Mouse (Mus musculus): ENCODE data around the gene Ripk4. TPM values are rescaled to one million over a fixed set of nuclear protein-coding genes. Genes with fewer than 3 reads are reported as not detected.

Gene Ripk4
- polyA plus RNA-seq, 1 experiment = 24.0 TPM

DNA sequence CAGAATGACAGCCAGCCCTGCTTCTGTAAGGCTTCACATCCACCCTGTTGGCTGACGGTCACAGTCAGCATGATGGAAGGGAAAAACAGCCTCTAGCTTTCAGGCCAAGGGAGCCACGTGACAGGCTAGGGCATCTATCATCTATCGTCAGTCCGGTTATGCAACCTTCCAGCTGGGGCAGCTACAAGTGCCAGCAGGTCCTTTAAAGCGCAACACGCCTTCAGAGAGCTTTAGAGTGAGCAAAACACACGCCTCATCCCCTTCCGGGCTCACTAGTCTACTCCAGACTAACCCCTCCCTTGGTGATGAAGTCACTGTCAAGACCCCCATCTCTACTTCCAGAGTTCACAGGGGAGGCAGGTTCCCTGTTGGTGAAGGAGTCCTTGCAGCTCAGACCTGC is 11.7 kb downstream of the Ripk4 start:
- H3K36me3 ChIP-seq (ENCODE audit: control insufficient read depth, insufficient read depth, low read length, poor library complexity, severe bottlenecking) = peaks cover 11% of the 10 kb centered on the region
- H3K9me3 ChIP-seq (replicated peaks; ENCODE audit: control insufficient read depth, insufficient read depth, low read length, poor library complexity, severe bottlenecking) = no peaks in the 10 kb centered on the region
- no peak overlapping the region for H3K9ac ChIP-seq (ENCODE audit: low read depth, poor library complexity, severe bottlenecking)
- H3K27me3 ChIP-seq (ENCODE audit: control insufficient read depth, insufficient read depth, low read length, poor library complexity, severe bottlenecking) = no peaks in the 10 kb centered on the region
- H3K4me1 ChIP-seq (ENCODE audit: control insufficient read depth, insufficient read depth, low read length) = no peaks in the 10 kb centered on the region
- H3K27ac ChIP-seq (ENCODE audit: insufficient read depth, low read length) = no peak overlapping the region
- TF ChIP-seq EP300 (IDR thresholded peaks at IDR 0.05; ENCODE audit: insufficient read depth, low read depth, low read length) (no peak), CTCF (IDR thresholded peaks at IDR 0.05; ENCODE audit: low read depth, low read length) (no peak), POLR2A (IDR thresholded peaks at IDR 0.05; ENCODE audit: insufficient read depth, low read length) (no peak)
- no peak overlapping the region for H3K4me3 ChIP-seq (ENCODE audit: low read depth, low read length)

- Histone ChIP-seq H3K27me3 (ENCODE audit: control insufficient read depth, insufficient read depth, low read length, poor library complexity, severe bottlenecking) (no peaks in the 10 kb centered on the region), H3K27ac (ENCODE audit: insufficient read depth, low read length) (no peak overlapping the region), H3K36me3 (ENCODE audit: control insufficient read depth, insufficient read depth, low read length, poor library complexity, severe bottlenecking) (peaks cover 28% of the 10 kb centered on the region), H3K9me3 (replicated peaks; ENCODE audit: control insufficient read depth, insufficient read depth, low read length, poor library complexity, severe bottlenecking) (no peaks in the 10 kb centered on the region), H3K9ac (ENCODE audit: low read depth, poor library complexity, severe bottlenecking) (no peak overlapping the region), H3K4me3 (ENCODE audit: low read depth, low read length) (no peak overlapping the region), H3K4me1 (ENCODE audit: control insufficient read depth, insufficient read depth, low read length) (no peaks in the 10 kb centered on the region)
- TF ChIP-seq EP300 (IDR thresholded peaks at IDR 0.05; ENCODE audit: insufficient read depth, low read depth, low read length) = no peak
- no peak for TF ChIP-seq POLR2A (IDR thresholded peaks at IDR 0.05; ENCODE audit: insufficient read depth, low read length)
- TF ChIP-seq CTCF (IDR thresholded peaks at IDR 0.05; ENCODE audit: low read depth, low read length) = no peak
Observed at GRCm38 (mm10) chr16:97748421-97748820, 15.2 kb downstream of the Ripk4 start.

GRCm38 (mm10) chr16:97738030-97738429 is 25.6 kb downstream of the Ripk4 start:
- no peak overlapping the region for H3K27ac ChIP-seq (ENCODE audit: insufficient read depth, low read length)
- H3K9ac ChIP-seq (ENCODE audit: low read depth, poor library complexity, severe bottlenecking) = no peak overlapping the region
- H3K27me3 ChIP-seq (ENCODE audit: control insufficient read depth, insufficient read depth, low read length, poor library complexity, severe bottlenecking) = no peaks in the 10 kb centered on the region
- TF ChIP-seq POLR2A (IDR thresholded peaks at IDR 0.05; ENCODE audit: insufficient read depth, low read length) (no peak), CTCF (IDR thresholded peaks at IDR 0.05; ENCODE audit: low read depth, low read length) (no peak), EP300 (IDR thresholded peaks at IDR 0.05; ENCODE audit: insufficient read depth, low read depth, low read length) (no peak)
- H3K9me3 ChIP-seq (replicated peaks; ENCODE audit: control insufficient read depth, insufficient read depth, low read length, poor library complexity, severe bottlenecking) = no peaks in the 10 kb centered on the region
- peaks cover 4% of the 10 kb centered on the region; the same call in 1 of the 2 replicates for H3K36me3 ChIP-seq (ENCODE audit: control insufficient read depth, insufficient read depth, low read length, poor library complexity, severe bottlenecking)
- H3K4me3 ChIP-seq (ENCODE audit: low read depth, low read length) = no peak overlapping the region
- H3K4me1 ChIP-seq (ENCODE audit: control insufficient read depth, insufficient read depth, low read length) = peaks cover 6% of the 10 kb centered on the region

DNA sequence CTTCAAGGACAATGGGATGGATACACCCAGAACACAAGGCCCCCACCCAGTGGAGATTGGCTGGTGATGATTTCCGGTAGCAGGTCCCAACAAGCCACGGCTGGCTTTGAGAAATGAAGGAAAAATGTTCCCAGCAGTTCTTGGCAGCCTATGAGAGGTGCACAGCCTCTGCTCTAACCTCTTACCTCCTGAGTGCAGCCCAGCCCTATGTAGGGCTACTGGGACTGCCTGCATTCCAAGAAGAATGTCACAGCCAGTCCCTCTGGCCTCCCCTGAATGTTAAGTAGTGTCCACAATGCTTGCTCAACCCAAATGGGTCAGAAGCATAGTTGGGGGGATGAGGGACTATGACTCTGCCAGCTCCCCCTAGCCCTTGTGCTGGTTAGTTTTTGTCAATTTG is 27.0 kb downstream of the Ripk4 start:
- TF ChIP-seq POLR2A (IDR thresholded peaks at IDR 0.05; ENCODE audit: insufficient read depth, low read length) = no peak
- TF ChIP-seq CTCF (IDR thresholded peaks at IDR 0.05; ENCODE audit: low read depth, low read length) = no peak
- TF ChIP-seq EP300 (IDR thresholded peaks at IDR 0.05; ENCODE audit: insufficient read depth, low read depth, low read length) = no peak
- Histone ChIP-seq H3K9ac (ENCODE audit: low read depth, poor library complexity, severe bottlenecking) (no peak overlapping the region), H3K27ac (ENCODE audit: insufficient read depth, low read length) (no peak overlapping the region), H3K4me1 (ENCODE audit: control insufficient read depth, insufficient read depth, low read length) (peaks cover 6% of the 10 kb centered on the region), H3K9me3 (replicated peaks; ENCODE audit: control insufficient read depth, insufficient read depth, low read length, poor library complexity, severe bottlenecking) (no peaks in the 10 kb centered on the region), H3K27me3 (ENCODE audit: control insufficient read depth, insufficient read depth, low read length, poor library complexity, severe bottlenecking) (no peaks in the 10 kb centered on the region), H3K36me3 (ENCODE audit: control insufficient read depth, insufficient read depth, low read length, poor library complexity, severe bottlenecking) (no peaks in the 10 kb centered on the region), H3K4me3 (ENCODE audit: low read depth, low read length) (no peak overlapping the region)

DNA sequence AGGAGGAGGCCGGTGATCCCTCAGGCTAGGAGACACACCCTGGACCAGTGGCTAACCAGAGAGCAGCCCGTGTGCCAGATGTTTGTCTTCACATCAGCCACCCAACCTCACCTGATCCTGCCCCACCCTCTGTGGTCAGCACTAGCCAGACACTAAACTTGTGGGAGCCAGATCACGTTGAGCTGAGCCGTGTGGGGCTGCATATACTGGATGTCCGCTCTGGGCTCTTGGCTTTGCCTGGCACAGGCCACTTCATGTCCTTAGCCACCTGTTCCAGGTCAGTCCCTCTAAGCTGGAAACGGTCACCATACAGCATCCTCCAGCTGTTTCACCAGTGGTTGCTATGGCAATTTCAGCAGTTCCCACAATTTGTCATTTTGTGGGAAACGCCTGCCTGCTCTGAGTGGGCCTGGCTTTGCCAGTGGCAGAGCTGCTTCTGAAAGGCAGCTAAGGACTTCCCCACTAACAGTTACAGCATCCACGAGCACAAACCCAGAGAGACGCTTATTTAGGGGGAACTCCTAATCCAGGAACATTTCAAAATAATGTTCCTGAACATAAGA is 28.7 kb downstream of the Ripk4 start:
- Histone ChIP-seq H3K9ac (ENCODE audit: low read depth, poor library complexity, severe bottlenecking) (no peak overlapping the region), H3K27ac (ENCODE audit: insufficient read depth, low read length) (no peak overlapping the region), H3K27me3 (ENCODE audit: control insufficient read depth, insufficient read depth, low read length, poor library complexity, severe bottlenecking) (no peaks in the 10 kb centered on the region), H3K36me3 (ENCODE audit: control insufficient read depth, insufficient read depth, low read length, poor library complexity, severe bottlenecking) (no peaks in the 10 kb centered on the region), H3K4me1 (ENCODE audit: control insufficient read depth, insufficient read depth, low read length) (peaks cover 6% of the 10 kb centered on the region), H3K4me3 (ENCODE audit: low read depth, low read length) (no peak overlapping the region), H3K9me3 (replicated peaks; ENCODE audit: control insufficient read depth, insufficient read depth, low read length, poor library complexity, severe bottlenecking) (no peaks in the 10 kb centered on the region)
- TF ChIP-seq CTCF (IDR thresholded peaks at IDR 0.05; ENCODE audit: low read depth, low read length) = no peak
- no peak for TF ChIP-seq EP300 (IDR thresholded peaks at IDR 0.05; ENCODE audit: insufficient read depth, low read depth, low read length)
- no peak for TF ChIP-seq POLR2A (IDR thresholded peaks at IDR 0.05; ENCODE audit: insufficient read depth, low read length)

DNA sequence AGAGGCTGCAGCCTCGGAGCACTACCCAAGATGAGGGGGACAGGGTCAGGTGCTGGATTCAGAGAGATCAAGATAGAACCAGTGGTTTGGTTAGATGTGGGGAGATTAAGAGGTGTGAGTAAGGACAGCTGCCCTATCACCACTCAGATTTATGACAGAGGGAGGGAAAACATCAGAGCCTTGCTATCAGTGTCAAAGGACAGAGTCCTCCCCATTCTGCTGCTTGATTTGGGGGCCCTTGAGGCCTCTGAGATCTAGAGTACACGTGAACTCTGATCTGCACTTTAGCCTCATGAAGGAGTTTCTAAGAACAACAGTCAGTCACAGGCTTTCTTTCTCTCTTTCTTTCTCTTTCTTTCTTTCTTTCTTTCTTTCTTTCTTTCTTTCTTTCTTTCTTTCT is 30.0 kb downstream of the Ripk4 start:
- TF ChIP-seq POLR2A (IDR thresholded peaks at IDR 0.05; ENCODE audit: insufficient read depth, low read length) (no peak), EP300 (IDR thresholded peaks at IDR 0.05; ENCODE audit: insufficient read depth, low read depth, low read length) (no peak), CTCF (IDR thresholded peaks at IDR 0.05; ENCODE audit: low read depth, low read length) (no peak)
- H3K9me3 ChIP-seq (replicated peaks; ENCODE audit: control insufficient read depth, insufficient read depth, low read length, poor library complexity, severe bottlenecking) = no peaks in the 10 kb centered on the region
- no peaks in the 10 kb centered on the region for H3K27me3 ChIP-seq (ENCODE audit: control insufficient read depth, insufficient read depth, low read length, poor library complexity, severe bottlenecking)
- no peak overlapping the region for H3K4me3 ChIP-seq (ENCODE audit: low read depth, low read length)
- no peaks in the 10 kb centered on the region for H3K36me3 ChIP-seq (ENCODE audit: control insufficient read depth, insufficient read depth, low read length, poor library complexity, severe bottlenecking)
- H3K27ac ChIP-seq (ENCODE audit: insufficient read depth, low read length) = no peak overlapping the region
- no peak overlapping the region for H3K9ac ChIP-seq (ENCODE audit: low read depth, poor library complexity, severe bottlenecking)
- peaks cover 6% of the 10 kb centered on the region for H3K4me1 ChIP-seq (ENCODE audit: control insufficient read depth, insufficient read depth, low read length)

Measured in ES-Bruce4 (cell line).